Mouse (Mus musculus) E14TG2a.4 (cell line): ENCODE measurements around the gene Fev.

Experiments
- CTCF ChIP-seq: conservative IDR thresholded peaks from 2 replicates; pipeline ENCODE4 v1.5.1; 2014; ENCODE audit warnings: low read length
- NANOG ChIP-seq: IDR thresholded peaks from 2 replicates; pipeline ENCODE4 v1.6.1; 2014; ENCODE audit warnings: borderline replicate concordance, low read length, mixed read lengths
- POU5F1 ChIP-seq: IDR thresholded peaks from 2 replicates; pipeline ENCODE4 v1.6.1; 2014; ENCODE audit warnings: low read length, borderline replicate concordance

GRCm38 (mm10) chr1:74855156-74855555 lies 30.1 kb downstream of the Fev start:
- no peak for TF ChIP-seq CTCF
- no peak for TF ChIP-seq NANOG
- no peak for TF ChIP-seq POU5F1
